Mouse (Mus musculus): ENCODE data around the gene Smox.
"Not testable (repeated sequence)": the region's sequence is repeated elsewhere in the genome, so short reads cannot be mapped to it uniquely, and the experiment has no call there.

Smox gene

GRCm38 (mm10) chr2:131491196-131491595, at the start of gene Smox:
Gene Smox, plus strand, starts transcription at chr2:131491496.
- no peak for DNase-seq

GRCm38 (mm10) chr2:131443084-131443890, 48.0 kb upstream of the Smox start:
- DNase-seq = peak in 1 of 2 experiments; percentile 25

- no peak for DNase-seq
Observed at GRCm38 (mm10) chr2:131443891-131444190, 47.5 kb upstream of the Smox start.

- no peak for DNase-seq
Observed at GRCm38 (mm10) chr2:131446416-131446982, 44.8 kb upstream of the Smox start.

GRCm38 (mm10) chr2:131447566-131448330, 43.5 kb upstream of the Smox start:
- DNase-seq = no peak

- no peak for DNase-seq
Observed at GRCm38 (mm10) chr2:131448353-131448752, 42.9 kb upstream of the Smox start.

GRCm38 (mm10) chr2:131449720-131450119, 41.6 kb upstream of the Smox start:
- DNase-seq = no peak

- no peak for DNase-seq
Observed at GRCm38 (mm10) chr2:131450491-131450890, 40.8 kb upstream of the Smox start.

- DNase-seq = no peak
Observed at GRCm38 (mm10) chr2:131457728-131458127, 33.6 kb upstream of the Smox start.

GRCm38 (mm10) chr2:131460946-131461682, 30.2 kb upstream of the Smox start:
- DNase-seq = peak; percentile 59 to 71

GRCm38 (mm10) chr2:131462991-131463390, 28.3 kb upstream of the Smox start:
- DNase-seq = no peak

GRCm38 (mm10) chr2:131464147-131464546, 27.1 kb upstream of the Smox start:
- no peak for DNase-seq

- no peak for DNase-seq
Observed at GRCm38 (mm10) chr2:131466732-131467131, 24.6 kb upstream of the Smox start.

- DNase-seq = no peak
Observed at GRCm38 (mm10) chr2:131469916-131470315, 21.4 kb upstream of the Smox start.

- no peak for DNase-seq
Observed at GRCm38 (mm10) chr2:131473749-131474148, 17.5 kb upstream of the Smox start.

GRCm38 (mm10) chr2:131477105-131477504, 14.2 kb upstream of the Smox start:
- DNase-seq = not testable (repeated sequence)

GRCm38 (mm10) chr2:131477917-131478316, 13.4 kb upstream of the Smox start:
- no peak for DNase-seq

- DNase-seq = no peak
Observed at GRCm38 (mm10) chr2:131478349-131478748, 12.9 kb upstream of the Smox start.

- DNase-seq = no peak
Observed at GRCm38 (mm10) chr2:131478916-131479315, 12.4 kb upstream of the Smox start.

GRCm38 (mm10) chr2:131481733-131482132, 9.6 kb upstream of the Smox start:
- DNase-seq = no peak

GRCm38 (mm10) chr2:131482478-131482877, 8.8 kb upstream of the Smox start:
- DNase-seq = no peak

GRCm38 (mm10) chr2:131483562-131483961, 7.7 kb upstream of the Smox start:
- DNase-seq = no peak

GRCm38 (mm10) chr2:131484182-131484581, 7.1 kb upstream of the Smox start:
- DNase-seq = no peak
